Mouse (Mus musculus): ENCODE data around the gene S100a11.

DNA sequence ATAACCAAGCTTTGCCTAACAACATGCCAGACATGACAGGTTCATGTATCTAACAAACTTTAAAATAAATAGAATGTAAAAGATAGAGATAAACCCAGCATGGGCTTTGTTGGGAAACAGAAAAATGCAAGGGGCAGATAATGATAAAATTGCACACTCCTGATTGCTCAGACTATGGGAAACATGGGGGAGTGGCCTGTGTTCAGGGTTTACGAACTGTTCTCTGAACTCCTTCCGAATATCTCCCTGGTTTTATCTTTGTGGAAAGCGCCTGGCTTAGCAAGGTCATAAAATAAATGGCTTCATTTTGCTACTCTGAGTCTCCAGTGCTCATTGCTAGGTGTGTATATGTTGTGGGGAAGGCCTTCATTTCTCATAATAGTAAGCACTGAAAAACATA, 46.6 kb downstream of the S100a11 start:
- TF ChIP-seq GATA1 (IDR thresholded peaks at IDR 0.05; ENCODE audit: low read length) (no peak), TAL1 (IDR thresholded peaks at IDR 0.05; ENCODE audit: low read length) (no peak)

All from erythroblast, embryonic 14.5 days (primary cell).